Mouse (Mus musculus): ENCODE measurements around the gene Eif4e. TPM values are rescaled to one million over a fixed set of nuclear protein-coding genes. Genes with fewer than 3 reads are reported as not detected.

Eif4e gene
- total and polyA plus RNA-seq, 2 experiments from 2014 or later = 94.0 to 290 TPM

DNA sequence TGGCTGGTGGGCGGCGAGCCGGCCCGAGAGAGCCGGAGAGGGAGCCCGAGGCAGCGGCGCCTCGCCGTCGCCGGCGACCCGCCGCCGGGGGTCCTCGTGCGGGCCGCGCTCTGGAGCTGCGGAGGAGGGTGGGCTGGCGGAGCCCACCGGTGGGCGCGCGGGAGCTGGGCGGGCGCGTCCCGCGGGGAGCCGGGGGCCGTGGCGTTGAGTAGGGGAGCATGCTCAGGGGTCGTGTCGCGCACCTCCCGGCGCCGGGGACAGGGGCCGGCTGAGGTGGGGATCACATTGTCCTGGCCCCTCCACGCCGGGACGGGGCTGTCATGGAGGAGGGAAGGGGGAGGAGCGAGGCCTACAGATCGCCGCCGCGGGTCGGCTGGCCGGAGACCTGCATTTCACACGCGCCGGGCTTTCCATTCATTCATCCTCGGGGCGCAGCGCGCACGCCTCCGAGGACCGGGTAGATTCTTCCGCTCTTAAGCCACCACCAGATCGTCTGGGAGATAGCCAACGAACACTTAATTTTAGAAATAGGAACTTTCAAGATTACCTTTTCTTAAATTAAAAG is 1.8 kb downstream of the Eif4e start:
- H3K9me3 ChIP-seq (ENCODE audit: low read length) = no peaks in the 10 kb centered on the region
- H3K27ac ChIP-seq = peak overlapping the region; percentile 96
- H3K4me2 ChIP-seq (ENCODE audit: low read depth, low read length) = peak overlapping the region; percentile 81
- peak overlapping the region; percentile 96 for H3K9ac ChIP-seq (replicated peaks; ENCODE audit: low read length)
- WGBS = 1% methylated on average over 48 of the region's 64 CpGs
- peak; percentile 73 for ATAC-seq
- peaks cover 8% of the 10 kb centered on the region; the same call in 1 of the 2 replicates for H3K4me1 ChIP-seq (ENCODE audit: insufficient read depth, low read length)
- H3K4me3 ChIP-seq (ENCODE audit: low read length) = peak overlapping the region; percentile 95
- no peaks in the 10 kb centered on the region for H3K27me3 ChIP-seq (ENCODE audit: insufficient read depth, low read length)
- TF ChIP-seq CTCF (IDR thresholded peaks at IDR 0.05; ENCODE audit: low read depth) = no peak
- DNase-seq (ENCODE audit: low spot score) = peak; percentile 81
- no peaks in the 10 kb centered on the region for H3K36me3 ChIP-seq (ENCODE audit: insufficient read depth, low read length)

DNA sequence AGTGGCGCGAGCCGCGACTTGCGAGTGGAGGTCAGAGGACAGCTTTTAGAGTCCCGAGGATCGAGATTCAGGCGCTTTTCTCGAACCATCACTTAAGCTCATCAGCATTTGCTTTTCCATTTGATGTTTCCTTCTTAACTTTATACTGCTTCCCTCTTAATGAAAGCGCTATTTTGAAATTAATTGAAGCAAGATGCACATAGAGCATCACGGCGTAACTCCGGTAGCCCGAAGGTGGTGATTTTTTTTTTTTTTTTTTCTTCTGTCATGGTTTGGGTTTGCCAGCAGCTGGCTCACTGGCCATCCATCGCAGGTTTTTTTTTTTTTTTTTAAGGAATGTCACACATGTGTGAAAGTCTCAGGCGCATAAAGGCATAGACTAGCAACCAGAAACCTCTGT is 2.3 kb downstream of the Eif4e start:
- Histone ChIP-seq H3K9ac (replicated peaks; ENCODE audit: low read length) (peak overlapping the region; percentile 96), H3K9me3 (ENCODE audit: low read length) (no peaks in the 10 kb centered on the region), H3K27me3 (ENCODE audit: insufficient read depth, low read length) (no peaks in the 10 kb centered on the region), H3K36me3 (ENCODE audit: insufficient read depth, low read length) (no peaks in the 10 kb centered on the region), H3K4me1 (ENCODE audit: insufficient read depth, low read length) (peaks cover 8% of the 10 kb centered on the region; the same call in 1 of the 2 replicates), H3K4me2 (ENCODE audit: low read depth, low read length) (peak overlapping the region; percentile 81), H3K4me3 (ENCODE audit: low read length) (peak overlapping the region; percentile 95), H3K27ac (peak overlapping the region; percentile 96; the same call in 1 of the 2 replicates)
- ATAC-seq = no peak
- no peak for TF ChIP-seq CTCF (IDR thresholded peaks at IDR 0.05; ENCODE audit: low read depth)
- 4% methylated on average over 16 of the region's 16 CpGs for WGBS
- no peak for DNase-seq (ENCODE audit: low spot score)

GRCm38 (mm10) chr3:138530578-138531478 is 4.8 kb downstream of the Eif4e start:
- Histone ChIP-seq H3K9me3 (ENCODE audit: low read length) (no peaks in the 10 kb centered on the region), H3K27me3 (ENCODE audit: insufficient read depth, low read length) (no peaks in the 10 kb centered on the region), H3K9ac (replicated peaks; ENCODE audit: low read length) (no peak overlapping the region), H3K36me3 (ENCODE audit: insufficient read depth, low read length) (no peaks in the 10 kb centered on the region), H3K27ac (no peak overlapping the region), H3K4me3 (ENCODE audit: low read length) (no peak overlapping the region), H3K4me1 (ENCODE audit: insufficient read depth, low read length) (peaks cover 8% of the 10 kb centered on the region; the same call in 1 of the 2 replicates), H3K4me2 (ENCODE audit: low read depth, low read length) (no peak overlapping the region)
- TF ChIP-seq CTCF (IDR thresholded peaks at IDR 0.05; ENCODE audit: low read depth) = no peak
- DNase-seq (ENCODE audit: low spot score) = no peak
- ATAC-seq = no peak
- 81% methylated on average over 8 of the region's 8 CpGs for WGBS

DNA sequence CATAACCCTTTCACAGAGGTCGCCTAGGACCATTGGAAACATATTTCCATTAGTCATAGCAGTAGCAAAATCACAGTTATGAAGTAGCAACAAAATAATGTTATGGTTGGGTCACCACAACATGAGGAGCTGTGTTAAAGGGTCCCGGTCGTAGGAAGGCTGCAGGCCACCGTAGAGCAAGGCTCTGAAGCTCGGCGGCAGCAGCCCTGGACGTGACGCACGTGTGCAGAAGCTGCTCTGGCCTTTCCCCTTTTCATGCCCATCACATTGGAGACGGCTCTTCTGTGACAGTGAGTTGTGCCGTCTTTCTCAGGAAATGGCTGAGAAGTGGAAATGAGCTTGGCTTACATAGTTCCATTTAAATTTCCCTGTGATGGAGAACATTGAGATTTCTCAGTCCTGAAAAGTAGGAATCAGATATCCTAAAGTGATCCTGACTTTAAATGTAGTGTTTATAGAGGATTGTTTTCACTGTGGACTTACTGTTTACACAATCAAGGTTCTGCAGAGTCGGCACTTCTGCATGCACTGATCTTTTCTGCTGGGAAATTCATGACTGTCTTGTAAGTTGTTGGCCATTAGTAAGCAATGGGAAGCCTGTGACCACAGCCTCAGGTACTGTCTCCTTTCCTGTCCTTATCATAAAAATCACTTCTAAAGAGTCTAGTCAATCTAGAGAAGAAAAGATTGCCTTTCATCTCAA is 5.7 kb downstream of the Eif4e start:
- Histone ChIP-seq H3K9ac (replicated peaks; ENCODE audit: low read length) (no peak overlapping the region), H3K4me2 (ENCODE audit: low read depth, low read length) (no peak overlapping the region), H3K27me3 (ENCODE audit: insufficient read depth, low read length) (no peaks in the 10 kb centered on the region), H3K4me3 (ENCODE audit: low read length) (no peak overlapping the region), H3K9me3 (ENCODE audit: low read length) (no peaks in the 10 kb centered on the region), H3K4me1 (ENCODE audit: insufficient read depth, low read length) (peaks cover 3% of the 10 kb centered on the region; the same call in 1 of the 2 replicates), H3K27ac (no peak overlapping the region), H3K36me3 (ENCODE audit: insufficient read depth, low read length) (no peaks in the 10 kb centered on the region)
- ATAC-seq (no peak), DNase-seq (ENCODE audit: low spot score) (no peak)
- WGBS = 59% methylated on average over 12 of the region's 12 CpGs
- no peak for TF ChIP-seq CTCF (IDR thresholded peaks at IDR 0.05; ENCODE audit: low read depth)

GRCm38 (mm10) chr3:138532764-138533163 is 6.8 kb downstream of the Eif4e start:
- ATAC-seq (no peak), DNase-seq (ENCODE audit: low spot score) (no peak)
- no peaks in the 10 kb centered on the region for H3K27me3 ChIP-seq (ENCODE audit: insufficient read depth, low read length)
- no peaks in the 10 kb centered on the region for H3K36me3 ChIP-seq (ENCODE audit: insufficient read depth, low read length)
- peaks cover 3% of the 10 kb centered on the region; the same call in 1 of the 2 replicates for H3K4me1 ChIP-seq (ENCODE audit: insufficient read depth, low read length)
- no peak overlapping the region for H3K4me3 ChIP-seq (ENCODE audit: low read length)
- 60% methylated on average over 2 of the region's 2 CpGs for WGBS
- H3K9ac ChIP-seq (replicated peaks; ENCODE audit: low read length) = no peak overlapping the region
- TF ChIP-seq CTCF (IDR thresholded peaks at IDR 0.05; ENCODE audit: low read depth) = no peak
- H3K9me3 ChIP-seq (ENCODE audit: low read length) = no peaks in the 10 kb centered on the region
- no peak overlapping the region for H3K4me2 ChIP-seq (ENCODE audit: low read depth, low read length)
- no peak overlapping the region for H3K27ac ChIP-seq

- no peaks in the 10 kb centered on the region for H3K9me3 ChIP-seq (ENCODE audit: low read length)
- H3K4me3 ChIP-seq (ENCODE audit: low read length) = no peak overlapping the region
- no peak for TF ChIP-seq CTCF (IDR thresholded peaks at IDR 0.05; ENCODE audit: low read depth)
- H3K27me3 ChIP-seq (ENCODE audit: insufficient read depth, low read length) = no peaks in the 10 kb centered on the region
- ATAC-seq = no peak
- no peak for DNase-seq (ENCODE audit: low spot score)
- H3K4me1 ChIP-seq (ENCODE audit: insufficient read depth, low read length) = no peaks in the 10 kb centered on the region
- H3K9ac ChIP-seq (replicated peaks; ENCODE audit: low read length) = no peak overlapping the region
- no peak overlapping the region for H3K4me2 ChIP-seq (ENCODE audit: low read depth, low read length)
- no peak overlapping the region for H3K27ac ChIP-seq
- WGBS = 93% methylated on average over 2 of the region's 2 CpGs
- H3K36me3 ChIP-seq (ENCODE audit: insufficient read depth, low read length) = no peaks in the 10 kb centered on the region
Observed at GRCm38 (mm10) chr3:138536031-138536430, 10.1 kb downstream of the Eif4e start.

Measured in hindbrain, postnatal 0 days (tissue).